Mouse (Mus musculus) thymus, postnatal 4 days (tissue): ENCODE measurements around the gene Srsy.
"Not testable (repeated sequence)": the region's sequence is repeated elsewhere in the genome, so short reads cannot be mapped to it uniquely, and the experiment has no call there.

Experiments used
- DNase-seq: peaks from one replicate; pipeline ENCODE4 v3.0.0; 2021

Gene Srsy

GRCm38 (mm10) chrY:17937230-17937629 is at the start of gene Srsy:
Gene Srsy, minus strand, starts transcription at chrY:17937330.
- not testable (repeated sequence) for DNase-seq
